Mouse (Mus musculus) heart, postnatal 4 days (tissue): Measurements from ENCODE around the gene Lamb3. TPM values are rescaled to one million over a fixed set of nuclear protein-coding genes. Genes with fewer than 3 reads are reported as not detected.

Source experiments
- DNase-seq: peaks from one replicate; pipeline ENCODE4 v3.0.0; 2021
- total RNA-seq, 2 experiments: library from RNA; stranded (reverse); gene quantifications; 2 replicates each; pipeline ENCODE4 v1.2.3; 2021

The Lamb3 gene
- 1 to 10 TPM; 8.3 to 9.7 TPM for total RNA-seq

DNA sequence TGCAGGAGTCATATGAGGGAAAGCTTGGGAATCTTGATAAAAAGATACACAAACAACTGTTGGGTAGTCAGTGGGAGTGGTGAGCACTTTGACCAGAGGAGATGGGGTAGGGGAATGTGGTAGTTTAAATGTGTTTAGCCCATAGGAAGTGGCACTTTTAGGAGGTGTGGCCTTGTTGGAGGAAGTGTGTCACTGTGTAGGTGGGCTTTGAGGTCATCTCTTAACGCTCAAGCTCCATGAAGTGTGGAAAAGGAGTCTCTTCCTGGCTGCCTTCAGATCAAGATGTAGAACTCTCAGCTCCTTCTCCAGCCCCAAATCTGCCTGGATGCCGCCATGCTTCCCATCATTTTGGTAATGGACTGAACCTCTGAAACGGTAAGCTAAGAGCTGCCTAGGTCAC, at the start of gene Lamb3:
Gene Lamb3 (plus strand): TSS at position 197 of the 400 bp plus-strand sequence.
- no peak for DNase-seq

DNA sequence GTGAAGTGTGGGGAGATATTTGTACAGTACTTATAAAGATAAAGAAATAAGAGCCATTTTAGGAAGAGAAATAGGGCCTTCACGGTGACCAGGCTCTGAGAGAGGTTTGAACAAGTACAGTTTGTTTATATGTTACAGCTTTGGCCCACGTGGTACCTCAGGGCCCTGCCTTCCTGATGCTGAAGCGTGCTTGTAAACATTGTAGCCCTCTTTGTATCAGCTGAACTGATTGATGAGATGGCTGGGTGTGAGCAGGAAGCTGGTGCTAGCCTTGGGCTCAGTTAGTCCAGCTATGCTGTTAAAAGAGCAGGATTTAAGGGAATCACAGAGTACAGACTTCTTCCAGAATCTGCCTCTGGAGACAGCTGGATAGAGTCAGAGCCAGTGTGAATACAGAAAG, 48.3 kb upstream of the Lamb3 start:
- DNase-seq = no peak

DNA sequence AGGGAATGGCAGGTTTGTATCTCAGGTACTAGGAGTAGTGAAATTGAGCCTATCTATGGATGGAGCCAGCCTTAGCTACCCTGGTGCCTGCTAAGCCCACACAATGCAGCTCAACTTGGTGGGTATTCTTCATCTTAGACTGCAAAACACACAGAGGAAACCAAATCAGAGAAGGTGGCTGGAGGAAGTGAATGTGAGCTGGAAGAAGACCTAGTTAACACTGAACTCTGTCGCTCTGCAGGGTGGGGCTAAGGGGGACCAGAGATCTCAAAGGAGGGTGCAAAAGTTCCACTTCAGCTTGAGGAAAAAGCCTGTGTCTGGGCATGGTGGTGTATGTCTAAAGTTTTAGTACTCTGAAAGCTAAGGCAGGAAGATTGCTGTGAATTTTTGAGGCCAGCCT, 47.9 kb upstream of the Lamb3 start:
- no peak for DNase-seq

DNA sequence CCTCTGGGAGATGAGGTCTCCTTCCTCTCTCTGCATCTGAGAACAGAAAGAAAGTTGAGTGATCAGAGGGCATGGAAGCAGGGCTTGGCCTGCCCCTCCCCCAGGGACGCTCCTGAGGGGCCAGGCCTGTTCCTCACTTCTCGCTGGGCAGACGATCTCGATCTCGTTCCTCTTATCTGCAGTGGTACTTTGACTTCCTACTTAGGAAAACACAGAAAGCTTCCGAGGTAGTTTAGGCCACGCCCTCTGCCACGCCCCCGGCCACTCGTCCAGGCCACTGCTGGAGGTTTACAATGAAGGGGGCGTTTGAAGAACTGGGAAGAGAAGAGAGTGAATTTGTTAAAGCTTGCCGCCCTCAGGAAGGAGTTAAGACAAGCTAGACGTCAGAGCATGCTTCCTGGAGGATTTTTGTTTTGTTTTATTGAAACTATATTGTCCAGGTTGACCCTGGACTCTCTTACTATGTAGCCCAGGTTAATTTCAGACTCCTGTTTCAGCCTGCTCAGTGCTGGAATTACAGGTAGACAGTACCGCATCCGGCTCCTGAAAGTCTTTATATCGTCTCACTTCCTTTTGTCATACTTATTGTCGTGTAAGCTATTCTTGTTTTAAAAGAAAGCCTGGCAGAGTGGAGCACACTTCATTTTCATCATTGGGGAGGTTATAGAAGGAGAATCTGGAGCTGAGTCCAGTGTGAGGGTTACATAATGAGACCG, 47.0 kb upstream of the Lamb3 start:
- DNase-seq = peak; percentile 59

DNA sequence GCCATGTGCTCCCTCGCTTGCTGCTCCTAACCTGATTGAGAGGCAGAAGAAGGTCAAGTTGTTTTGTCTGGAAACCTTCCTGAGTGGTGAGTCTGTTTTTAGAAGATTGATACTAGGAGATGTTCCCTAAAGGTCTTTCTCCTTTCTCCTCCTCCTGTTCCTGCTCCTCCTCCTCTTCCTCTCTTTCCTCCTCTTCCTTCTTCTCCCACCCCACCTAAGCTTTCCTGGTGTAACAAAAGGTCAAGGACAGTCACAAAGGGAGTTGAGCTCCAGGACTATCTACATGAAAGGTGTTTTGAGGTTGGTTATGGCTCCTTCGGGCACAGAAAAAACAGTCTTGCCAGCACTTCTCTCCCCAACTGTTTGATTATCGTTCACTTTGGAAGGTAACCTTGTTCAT, 39.8 kb upstream of the Lamb3 start, which contains the start of gene A130010J15Rik:
Gene A130010J15Rik (plus strand): TSS at position 301 of the 400 bp plus-strand sequence.
- no peak for DNase-seq

DNA sequence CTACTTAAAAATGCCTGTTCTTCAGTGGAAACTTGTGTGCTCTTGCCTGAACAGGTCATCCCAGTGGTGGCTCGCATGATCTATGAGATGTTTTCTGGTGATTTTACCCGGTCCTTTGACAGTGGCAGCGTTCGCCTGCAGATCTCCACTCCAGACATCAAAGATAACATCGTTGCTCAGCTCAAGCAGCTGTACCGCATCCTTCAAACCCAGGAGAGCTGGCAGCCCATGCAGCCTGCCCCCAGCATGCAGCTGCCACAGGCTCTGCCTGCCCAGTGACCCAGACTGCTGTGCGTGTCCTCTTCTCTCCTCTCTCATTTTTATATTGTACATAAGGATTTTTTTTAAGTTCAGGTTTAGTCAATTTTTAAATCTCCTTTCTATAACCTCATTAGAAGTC, 38.3 kb upstream of the Lamb3 start:
- DNase-seq = no peak

DNA sequence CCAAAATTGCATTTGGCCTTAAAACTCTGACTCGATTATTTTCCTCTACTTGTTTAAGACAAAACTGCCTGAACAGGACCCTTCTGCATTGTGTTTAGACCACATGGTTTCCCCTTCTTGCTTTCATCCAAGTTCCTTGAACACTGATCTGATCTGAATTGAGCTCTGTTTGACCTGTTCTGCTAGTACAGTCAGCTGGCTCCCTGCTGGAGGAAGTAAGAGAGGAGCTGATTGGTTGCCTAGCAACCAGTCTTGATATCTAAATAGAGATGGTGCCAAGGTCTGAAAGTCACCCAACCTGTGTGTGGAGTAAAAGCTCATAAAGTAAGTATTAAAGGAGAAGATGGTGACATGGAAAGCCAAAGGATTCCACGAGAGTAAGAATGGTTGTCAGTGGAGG, 37.6 kb upstream of the Lamb3 start:
- DNase-seq = no peak

DNA sequence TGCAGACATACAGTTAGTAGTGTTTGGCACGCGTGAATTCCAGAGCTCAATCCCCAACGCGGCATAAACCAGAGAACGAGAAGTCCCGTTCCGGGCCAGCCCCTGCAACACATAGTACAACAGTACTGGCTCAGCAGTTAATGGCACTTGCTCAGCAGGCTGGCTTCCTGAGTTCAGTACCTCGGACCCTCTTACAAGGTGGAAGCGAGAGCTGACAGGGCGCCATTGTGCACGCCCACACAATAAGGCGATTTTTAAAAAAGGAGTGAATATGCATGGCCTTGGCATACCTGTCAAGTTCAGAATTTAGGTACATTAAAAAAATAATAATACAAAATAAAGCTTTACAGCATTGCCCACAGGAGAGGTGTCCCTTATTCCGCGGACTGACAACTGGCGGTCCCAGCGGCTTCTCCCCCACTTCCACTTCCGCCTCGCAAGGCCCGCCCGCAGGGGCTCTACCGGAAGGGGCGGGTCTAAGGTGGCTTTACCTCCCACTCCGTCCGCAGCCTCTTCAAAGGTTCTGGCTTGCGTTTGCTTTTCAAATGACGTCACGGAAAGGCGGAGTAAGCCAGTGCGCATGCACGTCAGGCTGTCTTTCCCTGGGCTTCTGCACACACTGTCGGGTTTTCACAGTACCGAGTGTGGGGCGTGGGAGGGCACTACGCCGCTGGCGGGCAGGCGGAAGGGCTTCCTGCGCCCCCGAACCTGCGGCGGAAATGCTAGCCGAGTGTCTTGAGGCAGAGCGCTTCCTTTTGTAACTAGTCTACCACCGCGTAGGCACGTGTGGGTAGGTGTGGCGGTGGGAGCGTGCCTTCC, 34.3 kb upstream of the Lamb3 start:
- peak; percentile 97 for DNase-seq

DNA sequence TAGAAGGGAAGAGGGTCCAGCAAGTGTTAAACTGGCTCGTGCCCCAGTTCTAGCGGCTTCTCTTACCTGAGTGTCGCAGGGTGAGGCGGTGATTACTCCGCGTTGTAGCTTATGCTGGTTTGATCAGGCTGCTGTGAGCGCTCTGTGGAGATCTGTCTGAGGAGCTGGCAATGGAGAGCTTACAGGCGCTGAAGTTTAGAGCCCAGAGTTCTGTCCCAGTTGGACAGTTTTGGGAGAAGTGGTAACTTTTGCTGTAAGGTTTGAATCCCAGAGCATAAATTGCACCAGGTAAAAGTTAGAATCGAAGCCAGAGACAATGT, 33.7 kb upstream of the Lamb3 start:
- no peak for DNase-seq

DNA sequence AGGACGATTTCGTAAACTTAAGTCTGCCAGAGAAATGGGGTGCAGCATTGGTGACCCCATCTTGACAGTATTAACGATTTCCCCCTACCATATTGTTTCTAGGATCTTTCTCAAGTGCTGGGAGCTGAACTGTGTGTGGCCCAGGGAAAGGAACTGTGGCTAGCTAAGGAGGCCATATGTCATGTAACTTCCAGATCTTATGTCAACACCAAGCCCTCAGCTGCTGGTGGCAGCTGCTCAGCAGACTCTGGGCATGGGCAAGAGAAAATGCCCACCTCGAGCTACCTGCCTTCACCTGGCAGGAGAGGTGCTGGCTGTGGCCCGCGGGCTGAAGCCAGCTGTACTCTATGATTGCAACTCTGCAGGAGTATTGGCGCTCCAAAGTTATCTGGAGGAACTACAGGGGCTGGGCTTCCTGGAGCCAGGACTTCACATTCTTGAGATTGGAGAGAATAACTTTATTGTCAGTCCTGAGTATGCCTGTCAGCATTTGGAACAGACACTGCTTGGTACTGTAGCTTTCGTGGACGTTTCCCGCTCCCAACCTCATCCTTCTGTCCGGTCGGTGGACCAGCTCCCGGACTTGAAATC, 33.3 kb upstream of the Lamb3 start:
- peak; percentile 16 for DNase-seq

DNA sequence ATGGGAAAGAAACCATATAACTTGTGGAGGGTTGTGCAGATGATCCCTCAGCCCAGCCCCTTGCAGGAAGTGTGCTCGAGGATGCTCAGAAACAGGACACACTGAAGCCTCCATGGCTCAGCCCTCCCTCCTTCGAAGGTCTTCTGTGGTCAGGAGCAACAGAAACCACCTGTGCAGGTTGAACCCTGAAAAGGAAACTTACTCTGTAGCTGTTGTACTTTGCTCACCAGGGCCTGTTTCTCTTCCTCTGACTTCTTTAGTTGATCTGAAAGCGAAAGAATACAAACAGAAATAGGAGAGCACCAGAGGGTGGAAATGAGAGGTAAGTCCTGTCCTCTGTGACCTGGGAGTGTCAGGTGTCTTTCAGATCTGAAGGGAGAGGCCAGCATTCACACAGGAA, 26.4 kb upstream of the Lamb3 start:
- no peak for DNase-seq

DNA sequence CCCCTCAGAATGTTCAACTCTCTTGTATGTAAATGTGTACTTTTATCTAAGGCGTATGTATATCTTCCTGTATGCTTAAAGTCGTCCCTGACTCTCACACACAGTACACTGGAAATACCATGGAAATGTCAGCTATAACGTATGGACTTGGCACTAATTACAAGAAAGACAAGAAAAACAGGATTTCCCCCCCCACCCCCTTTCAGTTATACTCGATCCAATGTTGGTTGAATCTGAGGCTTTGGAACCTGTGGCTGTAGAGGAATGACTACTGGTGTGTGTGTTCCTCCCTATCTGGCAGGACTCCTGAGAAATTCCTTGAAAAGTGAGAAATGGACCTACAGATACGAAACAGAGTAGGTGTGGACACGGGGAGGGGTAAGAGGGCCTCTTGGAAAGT, 19.2 kb upstream of the Lamb3 start:
- no peak for DNase-seq

DNA sequence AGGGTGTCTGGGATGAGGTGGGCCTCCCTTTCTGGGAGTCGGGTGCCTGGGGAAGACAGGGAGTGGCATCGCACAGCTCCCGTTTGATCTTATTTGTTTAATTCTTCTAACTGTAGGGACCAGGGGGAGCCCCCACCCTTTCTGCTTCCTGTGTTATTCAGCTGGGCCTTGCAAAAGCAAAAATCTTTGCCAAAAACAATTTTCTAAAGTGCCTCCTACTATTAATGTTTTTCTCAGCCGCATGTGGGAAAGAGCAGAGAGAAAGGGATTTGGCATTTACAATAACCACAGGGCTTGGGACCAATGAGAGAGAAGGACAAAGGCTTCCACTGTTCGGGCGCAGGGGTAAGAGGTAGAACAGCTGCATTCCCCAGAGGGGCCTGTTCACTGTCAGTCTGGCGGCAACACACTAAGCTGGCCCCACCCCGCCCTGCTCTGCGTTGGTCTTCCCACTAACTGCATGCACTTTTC, 18.3 kb upstream of the Lamb3 start:
- DNase-seq = peak; percentile 70

DNA sequence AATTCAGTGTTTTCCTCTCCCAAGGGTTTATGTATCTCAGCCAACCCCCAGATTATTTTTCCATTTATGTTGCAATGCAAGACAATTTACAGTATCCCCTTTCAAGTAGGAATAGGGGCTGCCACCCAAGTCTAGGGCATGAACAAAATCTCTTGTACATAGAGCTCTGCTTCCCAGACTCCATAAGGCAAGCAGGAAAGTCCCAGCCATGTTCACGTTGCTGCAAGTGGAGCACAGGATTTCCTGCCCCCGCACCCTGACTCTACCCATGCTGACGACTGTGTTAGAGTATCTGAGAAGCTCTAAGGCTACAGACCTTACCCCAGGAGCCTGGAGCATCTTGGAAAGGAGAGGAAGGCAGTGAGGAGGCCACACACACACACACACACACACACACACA, 17.7 kb upstream of the Lamb3 start:
- DNase-seq = peak; percentile 21

DNA sequence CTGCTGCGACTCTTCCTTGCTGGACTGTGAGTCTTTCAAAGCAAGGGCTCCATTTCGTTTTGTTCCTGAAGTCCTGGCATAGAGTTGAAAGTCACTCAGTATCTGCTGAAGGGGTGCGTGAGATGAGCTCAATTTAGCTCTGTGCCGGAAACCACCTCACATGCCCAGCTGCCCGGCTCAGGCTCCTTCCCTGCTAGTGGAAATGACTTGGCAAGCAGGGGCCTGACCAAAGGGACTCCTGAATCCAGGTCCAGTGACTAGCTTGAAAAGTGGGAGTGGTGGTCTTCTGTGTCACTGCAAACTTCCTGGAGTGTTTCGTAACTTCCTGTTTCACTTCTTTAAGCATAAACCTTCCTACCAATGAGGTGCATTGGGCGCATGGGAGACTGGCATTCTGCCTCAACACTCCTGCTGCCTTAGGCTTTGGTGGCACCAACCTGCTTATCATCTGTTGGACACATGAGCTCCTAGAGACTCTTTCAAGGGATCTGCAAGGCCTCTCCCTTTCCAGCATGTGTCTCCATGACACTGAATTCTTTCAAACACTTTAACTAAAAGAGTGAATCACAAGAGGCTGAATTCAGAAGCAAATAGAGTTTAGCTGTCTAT, 15.7 kb upstream of the Lamb3 start:
- DNase-seq = peak; percentile 37

DNA sequence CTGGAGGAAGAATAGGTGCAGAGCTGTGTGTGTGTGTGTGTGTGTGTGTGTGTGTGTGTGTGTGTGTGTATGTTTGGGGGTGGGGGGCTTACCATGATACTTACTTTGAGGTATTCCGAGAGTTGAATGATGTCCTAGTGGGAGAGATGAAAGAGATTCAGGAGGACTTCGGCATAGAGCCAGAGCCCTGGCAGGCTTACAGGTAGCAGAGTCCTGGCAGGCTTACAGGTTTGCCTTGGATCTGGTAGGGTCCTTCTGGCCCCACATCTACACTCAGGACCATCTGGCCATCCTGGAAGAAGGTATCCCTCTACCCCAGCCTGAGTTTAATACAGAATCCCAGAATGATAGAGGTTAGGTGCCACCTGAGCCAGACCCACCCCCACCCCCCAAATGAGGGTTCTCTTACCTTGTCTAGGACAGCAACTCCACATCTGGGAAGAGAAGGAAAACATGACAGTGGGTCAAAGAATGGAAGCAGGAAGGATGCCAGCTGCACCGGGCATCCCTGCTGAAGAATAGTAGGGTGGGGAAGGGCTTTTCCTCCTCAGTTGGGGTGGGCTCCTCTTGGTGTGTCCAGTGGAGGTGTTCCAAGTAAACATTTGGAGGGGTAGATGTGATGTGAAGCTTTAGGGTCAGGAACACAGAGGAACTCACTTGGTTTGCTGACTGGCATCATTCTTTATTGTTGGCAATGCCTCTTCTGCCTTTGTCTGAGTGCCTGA, 12.9 kb upstream of the Lamb3 start:
- DNase-seq = no peak

DNA sequence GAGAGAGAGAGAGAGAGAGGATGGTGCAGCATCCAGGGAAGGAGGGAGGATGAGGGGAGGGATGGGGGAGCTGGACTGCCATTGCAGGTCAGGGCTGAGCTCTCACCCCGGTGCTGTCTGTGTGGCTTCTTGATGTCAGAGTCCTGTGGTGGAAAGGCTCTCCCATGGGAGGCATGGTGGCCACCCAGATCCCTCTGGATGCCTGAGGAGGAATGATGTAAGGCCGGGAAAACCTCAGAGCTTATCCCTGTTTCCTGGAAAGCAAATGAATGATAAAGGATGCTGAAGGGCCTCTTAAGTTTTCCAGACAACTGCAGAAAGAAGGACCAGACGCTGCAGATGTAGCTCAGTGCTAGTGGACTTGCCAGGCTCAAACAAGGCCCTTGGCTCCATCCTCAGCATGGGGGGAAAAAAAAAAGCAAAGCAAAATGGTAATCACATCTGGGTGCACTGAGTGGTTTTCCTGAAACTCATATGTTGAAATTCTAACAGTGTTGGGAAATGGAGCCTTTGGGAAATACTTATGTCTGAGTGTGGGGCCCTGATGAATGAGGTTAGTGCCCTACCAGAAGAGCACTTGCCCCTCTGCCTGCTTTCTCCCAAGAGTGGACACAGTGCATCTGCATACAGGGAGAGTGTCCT, 12.2 kb upstream of the Lamb3 start:
- no peak for DNase-seq

DNA sequence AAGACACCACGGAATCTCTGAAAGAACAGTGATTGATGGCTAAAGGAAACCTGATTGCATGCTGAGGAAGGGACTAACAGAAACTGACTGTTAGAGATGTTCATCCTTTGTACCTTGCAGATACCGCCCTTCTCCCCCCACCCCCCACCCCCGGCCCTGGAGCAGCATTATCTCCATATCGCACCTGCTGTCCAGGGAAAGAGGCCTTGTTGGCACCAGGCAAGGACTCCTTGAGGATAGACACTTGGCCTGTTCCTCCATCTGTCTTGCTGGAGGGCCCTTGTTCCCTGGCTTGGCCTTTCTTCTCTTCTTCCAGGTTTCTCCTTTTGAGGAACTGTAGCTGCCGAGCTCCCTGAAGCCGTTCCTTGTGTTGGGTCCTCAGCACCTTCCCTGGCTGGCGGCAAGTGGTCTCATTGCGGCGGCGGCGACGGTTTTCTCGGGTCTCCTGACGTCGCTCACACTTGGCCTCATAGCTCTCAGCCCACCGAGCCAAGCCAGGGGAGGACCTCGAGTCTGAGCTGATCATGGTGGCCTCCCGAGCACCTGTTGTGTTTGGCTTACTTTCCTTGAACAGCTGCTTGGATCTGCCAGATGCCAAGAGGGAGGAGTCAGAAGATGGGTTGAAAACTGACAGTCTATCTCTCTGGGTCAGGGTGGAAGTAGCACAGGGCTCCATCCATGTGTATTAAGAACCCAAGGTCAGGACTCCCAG, 9.8 kb upstream of the Lamb3 start:
- no peak for DNase-seq

DNA sequence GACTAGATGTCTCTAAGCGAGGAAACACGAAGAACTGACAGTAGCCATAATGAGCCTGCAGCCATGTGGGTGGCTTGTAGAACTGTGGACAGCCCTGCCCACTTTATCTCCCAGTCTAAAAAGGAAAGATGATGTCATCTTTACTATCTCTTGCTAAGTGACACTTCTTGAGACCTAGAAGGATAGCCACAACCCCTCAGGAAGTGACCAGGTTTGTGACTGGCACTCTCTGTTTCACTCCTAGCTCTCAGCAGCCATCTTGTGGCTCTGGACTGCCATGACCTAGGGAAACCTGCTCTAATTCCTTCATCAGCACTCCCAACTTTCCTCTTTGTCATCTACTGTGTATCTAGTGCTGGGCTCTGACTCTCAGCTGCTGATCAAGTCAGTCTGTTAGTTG, 9.2 kb upstream of the Lamb3 start:
- no peak for DNase-seq

DNA sequence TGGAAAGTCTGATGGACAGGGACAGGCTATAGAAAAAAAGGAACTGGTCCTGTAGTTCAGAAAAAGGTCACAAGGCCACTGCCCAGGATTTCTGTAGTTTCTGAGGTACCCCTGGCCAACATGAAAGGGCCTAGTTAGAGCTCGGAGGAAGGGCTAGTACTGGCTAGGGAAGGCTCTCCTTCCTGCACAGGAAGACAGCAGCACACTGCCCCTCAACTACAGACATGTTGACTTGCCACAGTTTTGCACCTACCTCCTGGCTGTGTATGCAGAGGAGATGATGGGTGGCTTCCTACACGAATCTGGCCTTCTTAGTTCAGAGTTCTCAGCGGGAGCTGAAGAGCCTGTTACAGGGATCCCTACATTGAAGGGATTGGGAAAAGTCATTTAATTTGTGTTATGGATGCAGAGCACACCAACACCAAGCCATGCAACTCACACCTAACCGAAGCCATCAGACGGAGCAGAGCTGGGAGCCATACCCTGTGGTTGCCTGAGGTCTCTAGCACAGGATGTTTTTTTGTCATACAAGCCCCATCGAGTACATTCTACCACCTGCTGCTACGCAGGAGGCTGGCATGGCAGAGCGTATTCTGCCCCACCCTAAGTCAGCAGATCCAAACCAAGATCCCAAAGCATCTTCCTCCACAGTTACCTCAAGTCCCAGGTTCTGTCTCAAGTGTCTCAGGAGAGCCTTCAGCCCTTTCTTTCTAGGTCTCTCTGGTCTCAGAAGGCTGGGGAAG, 6.7 kb upstream of the Lamb3 start:
- no peak for DNase-seq

DNA sequence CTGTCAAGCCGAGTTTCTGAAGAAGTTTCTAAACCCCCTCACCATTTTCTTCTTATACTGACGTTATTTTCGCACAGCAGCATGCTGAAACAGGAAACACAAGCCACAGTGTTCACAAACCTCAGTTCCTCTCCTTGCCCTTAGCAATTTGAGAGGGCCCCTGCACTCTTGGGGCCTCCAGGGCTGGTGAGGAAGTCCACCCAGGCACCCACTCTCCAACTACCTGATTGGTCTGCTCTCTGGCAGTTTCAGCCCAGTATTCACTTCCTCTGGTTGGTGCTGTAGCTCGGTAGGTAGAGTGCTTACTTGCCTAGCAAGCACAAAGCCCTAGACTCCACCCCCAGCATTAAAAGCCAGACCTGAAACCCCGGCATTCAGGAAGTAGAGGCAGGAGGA, 6.1 kb upstream of the Lamb3 start, which contains the start of gene Traf3ip3:
Gene Traf3ip3 (minus strand): TSS at position 321 of the 396 bp plus-strand sequence.
- DNase-seq = no peak
